Mouse (Mus musculus): ENCODE data around the gene Abhd6.

Gene Abhd6

GRCm38 (mm10) chr14:8026769-8027531, 24.2 kb downstream of the Abhd6 start:
- intact Hi-C loops (cut with DNase I), result no loop called here

GRCm38 (mm10) chr14:8028086-8028485, 25.4 kb downstream of the Abhd6 start:
- intact Hi-C loops (cut with DNase I), result no loop called here

GRCm38 (mm10) chr14:8029752-8030151, 27.1 kb downstream of the Abhd6 start:
- intact Hi-C loops (cut with DNase I), result no loop called here

GRCm38 (mm10) chr14:8030535-8030934, 27.8 kb downstream of the Abhd6 start:
- intact Hi-C loops (cut with DNase I), result no loop called here

DNA sequence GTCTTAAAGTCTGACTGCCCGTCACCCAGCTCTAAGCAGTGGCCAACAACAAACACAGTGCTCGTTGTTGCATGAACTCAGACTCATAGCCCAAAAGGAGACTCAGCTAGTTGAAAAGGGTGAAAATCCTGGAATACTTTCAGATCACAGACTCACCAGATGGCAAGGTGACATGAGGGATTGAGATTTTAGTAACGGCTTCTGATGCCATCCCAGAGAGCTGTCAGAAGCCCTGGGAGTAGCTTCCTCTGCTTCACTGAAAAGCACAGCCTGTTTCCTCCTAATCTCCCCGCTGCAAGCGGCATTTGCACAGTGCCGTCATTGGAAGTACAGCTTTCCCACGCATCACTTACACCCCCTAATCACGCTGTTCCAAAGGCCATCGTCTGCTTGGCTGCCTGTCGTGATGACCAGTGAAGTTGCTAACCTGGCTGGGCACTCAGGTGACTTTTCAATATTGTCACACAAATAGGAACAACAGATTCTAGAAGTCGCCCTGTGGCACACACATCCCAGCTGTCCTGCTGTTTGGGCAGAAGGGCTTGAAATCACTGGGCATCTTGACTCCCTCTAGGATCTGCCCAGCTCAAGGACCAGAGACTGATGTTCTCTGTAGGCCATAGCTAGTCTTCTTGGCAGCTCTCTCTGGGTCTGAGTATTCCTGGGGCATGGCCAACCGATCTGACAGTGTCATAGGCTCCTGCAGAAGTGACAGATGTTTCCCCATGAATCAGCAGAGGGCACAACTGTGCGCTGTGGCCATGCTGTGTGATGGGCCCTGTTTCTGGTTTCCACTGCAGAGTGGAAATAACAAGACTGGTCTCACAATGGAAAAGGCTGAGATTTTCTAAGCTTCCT, 29.6 kb downstream of the Abhd6 start:
- intact Hi-C loops (cut with DNase I), result no loop called here

GRCm38 (mm10) chr14:8034561-8034960, 31.9 kb downstream of the Abhd6 start:
- intact Hi-C loops (cut with DNase I), result no loop called here

DNA sequence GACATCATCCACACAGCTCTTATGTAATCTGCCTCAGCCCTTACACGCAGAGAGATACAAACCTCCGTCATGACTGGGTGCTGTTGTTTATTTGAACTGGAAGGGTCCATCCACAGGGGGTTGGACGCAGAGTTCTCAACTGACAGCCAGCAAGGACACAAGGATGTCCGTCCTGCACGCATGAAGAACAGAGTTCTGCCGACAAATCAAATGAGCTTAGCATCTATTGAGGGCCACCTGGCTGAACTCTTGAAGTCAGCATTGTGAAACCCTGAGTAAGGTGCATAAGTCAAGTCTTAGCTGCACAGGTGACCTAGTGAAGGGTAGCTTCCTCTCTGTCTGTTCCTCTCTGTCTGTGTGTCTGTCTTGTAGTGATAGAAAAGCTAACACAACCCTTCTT, 33.2 kb downstream of the Abhd6 start:
- intact Hi-C loops (cut with DNase I), result no loop called here

- intact Hi-C loops (cut with DNase I), result no loop called here
Observed at GRCm38 (mm10) chr14:8036406-8036805, 33.7 kb downstream of the Abhd6 start.

GRCm38 (mm10) chr14:8038150-8038549, 35.4 kb downstream of the Abhd6 start:
- intact Hi-C loops (cut with DNase I), result no loop called here

DNA sequence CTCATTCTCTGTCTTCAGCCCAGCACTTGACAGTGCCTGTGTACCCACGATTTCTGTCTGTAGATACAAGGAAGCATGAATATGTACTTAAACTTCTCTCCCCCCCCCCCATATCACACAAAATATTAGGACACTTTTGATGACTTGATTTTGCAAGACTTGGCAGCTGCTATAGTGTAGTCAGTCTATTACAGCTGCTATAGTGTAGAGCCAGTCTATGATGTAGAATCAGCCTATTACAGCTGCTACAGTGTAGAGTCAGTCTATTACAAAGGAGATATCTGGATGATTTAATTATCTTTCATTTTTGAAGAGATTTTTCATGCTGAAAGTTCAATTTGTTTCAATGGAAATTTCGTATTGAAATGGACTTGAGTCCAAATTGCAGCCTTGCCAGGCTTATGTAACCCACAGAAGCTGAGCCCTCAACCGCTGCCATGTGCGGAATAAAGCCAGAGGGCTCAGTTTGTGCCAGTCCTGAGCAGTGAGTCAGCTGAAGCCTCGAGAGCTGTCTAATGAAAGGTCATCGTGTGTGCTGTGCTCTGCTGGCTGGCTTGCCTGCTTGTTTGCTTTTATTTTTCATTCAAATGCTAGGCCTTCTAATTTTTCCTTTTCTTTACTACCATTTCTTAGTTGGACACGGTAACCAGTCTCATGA, 36.2 kb downstream of the Abhd6 start:
- intact Hi-C loops (cut with DNase I), result no loop called here

DNA sequence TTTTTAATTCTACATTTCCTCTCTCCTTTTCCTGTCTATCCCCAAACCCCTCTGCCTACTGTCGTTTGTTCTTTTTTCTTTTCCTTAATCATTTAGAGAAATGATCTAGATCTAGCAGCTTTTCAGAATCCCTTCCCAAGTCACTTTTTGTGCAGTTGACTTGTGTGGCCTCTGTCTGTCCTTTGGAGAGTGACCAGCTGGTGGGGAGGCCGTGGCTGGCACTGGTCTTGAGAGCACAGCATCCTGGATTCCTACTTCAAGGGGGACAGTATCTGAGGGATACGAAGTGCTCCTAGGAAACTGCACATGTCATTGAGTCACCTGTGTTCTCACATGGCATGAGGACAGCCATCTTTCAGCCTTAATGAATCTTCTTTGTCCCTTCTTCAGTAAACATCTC, 37.5 kb downstream of the Abhd6 start:
- intact Hi-C loops (cut with DNase I), result loop anchor here (10.0 kb wide), 1 partner anchor 75 kb away; no protein-coding TSS in a partner anchor

DNA sequence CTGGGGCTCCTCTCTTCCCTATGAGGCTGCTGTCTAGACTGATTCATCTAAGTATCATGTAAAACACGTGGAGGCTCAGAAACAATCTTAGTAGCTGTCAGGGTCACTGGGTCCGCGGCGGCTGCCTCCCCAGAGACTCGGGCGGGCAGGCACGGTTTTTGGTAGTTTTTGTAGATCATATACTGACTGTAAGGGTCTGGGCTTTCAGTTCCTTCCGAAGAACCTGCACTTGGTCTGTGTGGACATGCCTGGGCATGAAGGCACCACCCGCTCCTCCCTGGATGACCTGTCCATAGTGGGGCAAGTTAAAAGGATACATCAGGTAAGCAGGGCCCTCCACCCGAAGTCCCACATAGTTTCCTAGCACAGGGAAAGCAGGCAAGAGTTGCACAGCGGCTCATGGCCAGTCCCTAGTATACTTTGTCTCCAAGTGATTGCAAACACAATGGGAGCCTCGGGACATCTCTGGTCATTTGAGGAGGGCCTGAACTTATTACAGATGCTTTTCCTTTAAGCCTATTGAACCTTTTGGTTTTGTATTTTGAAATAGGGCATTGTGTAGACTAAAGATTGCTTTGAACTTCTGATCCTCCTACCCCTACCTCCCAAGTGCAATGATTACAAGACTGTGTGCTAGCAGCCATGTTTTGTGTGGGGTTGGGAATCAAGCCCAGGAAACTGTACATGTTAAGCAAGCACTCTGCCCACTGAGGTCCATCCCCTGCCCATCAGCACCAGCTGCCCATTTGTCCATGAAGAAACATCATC, 38.4 kb downstream of the Abhd6 start:
- intact Hi-C loops (cut with DNase I), result loop anchor here (10.0 kb wide), 1 partner anchor 76 kb away; no protein-coding TSS in a partner anchor

DNA sequence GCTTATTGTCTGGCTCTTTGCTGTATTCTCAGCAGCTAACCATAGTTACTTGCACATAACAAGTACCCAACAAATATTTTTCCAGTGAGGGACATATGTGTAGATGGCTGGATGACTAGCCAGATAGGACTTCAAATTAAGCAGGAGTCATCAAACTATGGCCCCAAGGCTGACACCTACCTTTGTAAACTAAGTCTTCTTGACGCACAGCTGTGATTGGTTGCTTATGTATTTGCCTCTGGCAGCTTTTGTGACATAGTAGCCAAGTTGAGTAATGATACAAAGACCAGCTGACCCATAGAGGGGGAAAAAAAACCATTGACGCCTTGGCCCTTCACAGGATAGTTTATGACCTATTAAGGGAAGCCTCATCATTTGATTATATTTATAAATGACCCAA, 39.4 kb downstream of the Abhd6 start:
- intact Hi-C loops (cut with DNase I), result loop anchor here (2.0 to 10.0 kb wide), 2 partner anchors 43 to 77 kb away; no protein-coding TSS in a partner anchor

GRCm38 (mm10) chr14:8042577-8042976, 39.9 kb downstream of the Abhd6 start:
- intact Hi-C loops (cut with DNase I), result loop anchor here (2.0 to 10.0 kb wide), 2 partner anchors 44 to 78 kb away; no protein-coding TSS in a partner anchor

GRCm38 (mm10) chr14:8044330-8044729, 41.6 kb downstream of the Abhd6 start:
- intact Hi-C loops (cut with DNase I), result loop anchor here (10.0 kb wide), 1 partner anchor 80 kb away; no protein-coding TSS in a partner anchor

GRCm38 (mm10) chr14:8044786-8045185, 42.1 kb downstream of the Abhd6 start:
- intact Hi-C loops (cut with DNase I), result loop anchor here (10.0 kb wide), 1 partner anchor 80 kb away; no protein-coding TSS in a partner anchor

GRCm38 (mm10) chr14:8045187-8045846, 42.6 kb downstream of the Abhd6 start:
- intact Hi-C loops (cut with DNase I), result loop anchor here (10.0 kb wide), 1 partner anchor 81 kb away; no protein-coding TSS in a partner anchor

GRCm38 (mm10) chr14:8046839-8047238, 44.1 kb downstream of the Abhd6 start:
- intact Hi-C loops (cut with DNase I), result loop anchor here (10.0 kb wide), 1 partner anchor 82 kb away; no protein-coding TSS in a partner anchor

DNA sequence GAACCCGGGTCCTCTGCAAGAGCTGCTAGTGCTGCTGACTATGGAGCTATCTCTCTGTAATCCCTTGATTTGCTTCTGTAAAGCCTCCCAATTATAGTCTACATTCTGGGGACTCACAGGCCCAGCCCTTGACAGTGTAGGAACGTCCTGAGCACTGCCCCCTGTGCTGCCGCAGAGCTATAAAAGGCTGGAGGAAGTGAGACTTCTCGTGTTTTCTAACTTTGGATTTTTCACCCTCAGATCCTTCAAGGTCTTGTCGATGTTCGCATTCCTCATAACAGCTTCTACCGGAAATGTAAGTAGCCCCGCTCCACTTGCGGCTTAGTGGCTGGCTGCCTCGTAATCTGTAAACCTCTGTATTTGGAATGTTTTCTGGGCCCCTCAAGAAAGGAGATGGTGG, 46.6 kb downstream of the Abhd6 start:
- intact Hi-C loops (cut with DNase I), result loop anchor here (10.0 kb wide), 1 partner anchor 85 kb away; no protein-coding TSS in a partner anchor

GRCm38 (mm10) chr14:8051869-8052268, 49.2 kb downstream of the Abhd6 start:
- intact Hi-C loops (cut with DNase I), result no loop called here

Measured in adrenal gland (tissue).